Mouse (Mus musculus): ENCODE measurements around the gene Ndufa12.

DNA sequence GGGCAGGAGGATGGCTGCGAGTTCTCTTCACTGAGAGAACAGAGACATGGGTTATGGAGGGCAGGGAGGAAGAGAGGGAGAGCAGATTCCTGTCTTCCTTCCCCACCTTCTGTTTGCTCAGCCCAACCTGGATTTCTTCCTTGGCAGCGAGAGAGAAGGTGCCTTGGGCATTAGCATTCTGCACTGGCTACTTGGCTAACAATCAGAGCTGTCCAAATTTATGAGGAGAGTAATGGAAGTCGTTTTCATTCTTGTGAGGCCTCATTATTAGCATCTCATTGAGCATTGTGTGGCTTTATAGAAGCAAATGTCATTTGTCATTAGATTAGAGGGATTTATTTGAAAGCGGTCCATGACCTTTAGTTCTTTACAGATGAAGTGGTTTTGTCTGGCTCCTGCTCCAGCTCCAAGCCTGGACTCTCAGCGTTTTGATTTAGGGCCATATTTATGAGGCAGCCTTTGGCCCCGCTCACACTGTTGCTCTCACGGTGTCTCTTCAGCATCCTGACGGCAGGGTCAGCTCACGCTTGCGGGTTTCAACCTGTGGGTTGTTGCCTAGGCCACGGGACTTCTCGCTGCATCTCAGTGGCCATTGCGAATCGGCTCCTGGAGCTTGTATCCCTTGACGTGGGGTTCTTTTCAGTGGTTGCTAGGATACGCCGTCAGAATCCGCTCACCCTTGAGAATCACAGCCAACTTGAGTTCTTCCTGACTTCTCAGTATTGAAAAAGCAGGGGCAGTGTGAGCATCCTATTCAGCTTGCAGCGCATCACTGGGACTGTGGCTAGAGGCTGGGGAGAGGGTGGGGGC, 31.9 kb downstream of the Ndufa12 start:
- no peak for TF ChIP-seq CTCF (IDR thresholded peaks at IDR 0.05; ENCODE audit: borderline replicate concordance, control insufficient read depth, extremely low read depth, insufficient read depth, low read length, poor library complexity)
- no peak for TF ChIP-seq POLR2A (IDR thresholded peaks at IDR 0.05; ENCODE audit: control insufficient read depth, extremely low read depth, insufficient read depth, low read length, poor library complexity)

Measured in thymus, adult 2 months (tissue).